Mouse (Mus musculus) limb, embryonic 14.5 days (tissue): Measurements from ENCODE around the gene Atxn1. TPM values are rescaled to one million over a fixed set of nuclear protein-coding genes. Genes with fewer than 3 reads are reported as not detected.

Experiments
- ATAC-seq: fragments of 200-750 bp; cut with Nextera tagmentation; 2 replicates; pipeline ENCODE4 v1.8.0; 2017; ENCODE audit warnings: low read depth, moderate number of reproducible peaks, moderate TSS enrichment; ENCODE audit not compliant: low FRiP score
- DNase-seq: peaks from one replicate; pipeline ENCODE4 v3.0.0-alpha.2; 2015; ENCODE audit warnings: low spot score
- H3K27ac ChIP-seq: fragments of 300-500 bp; sonication (generic); replicated peaks from 2 replicates; pipeline ENCODE4 v1.5.1; 2014; ENCODE audit warnings: low read depth, mild to moderate bottlenecking, low read length, moderate library complexity, mixed read lengths
- H3K27me3 ChIP-seq: fragments of 300-500 bp; sonication (generic); 2 replicates; pipeline ENCODE4 v1.6.1; 2014; ENCODE audit warnings: low read length, mixed read lengths; ENCODE audit not compliant: control insufficient read depth, insufficient read depth
- H3K36me3 ChIP-seq: fragments of 300-500 bp; sonication (generic); 2 replicates; pipeline ENCODE4 v1.6.1; 2014; ENCODE audit warnings: mild to moderate bottlenecking, low read length, moderate library complexity, mixed read lengths; ENCODE audit not compliant: control insufficient read depth, insufficient read depth
- H3K4me1 ChIP-seq: fragments of 300-500 bp; sonication (generic); 2 replicates; pipeline ENCODE4 v1.6.1; 2014; ENCODE audit warnings: antibody characterized with exemption, low read length, mixed read lengths; ENCODE audit not compliant: control insufficient read depth, insufficient read depth
- H3K4me2 ChIP-seq: fragments of 300-500 bp; sonication (generic); replicated peaks from 2 replicates; pipeline ENCODE4 v1.6.1; 2014; ENCODE audit warnings: low read depth, mild to moderate bottlenecking, low read length, moderate library complexity; ENCODE audit not compliant: severe bottlenecking
- H3K4me3 ChIP-seq: fragments of 300-500 bp; sonication (generic); replicated peaks from 2 replicates; pipeline ENCODE4 v1.5.1; 2014; ENCODE audit warnings: low read length
- H3K9ac ChIP-seq: fragments of 300-500 bp; sonication (generic); 2 replicates; pipeline ENCODE4 v1.6.1; 2014; ENCODE audit warnings: mild to moderate bottlenecking, low read depth, low read length, moderate library complexity; ENCODE audit not compliant: severe bottlenecking
- H3K9me3 ChIP-seq: fragments of 300-500 bp; sonication (generic); 2 replicates; pipeline ENCODE4 v1.6.1; 2016; ENCODE audit warnings: low read length; ENCODE audit not compliant: control insufficient read depth
- POLR2A ChIP-seq: fragments of 200-500 bp; IDR thresholded peaks from 2 replicates; pipeline ENCODE4 v1.8.0; 2012; ENCODE audit warnings: inconsistent platforms, mild to moderate bottlenecking, moderate library complexity, borderline replicate concordance; ENCODE audit not compliant: insufficient read depth, insufficient read length; ENCODE audit errors: extremely low read depth
- WGBS: fragments of 180-500 bp; shearing (Covaris S2); extraction: QIAGEN DNeasy Blood & Tissue Kit; methylation state at CpG from one replicate; pipeline ENCODE4 v1.1.7; 2014; 5-methylcytosine and 5-hydroxymethylcytosine counted together
- polyA plus RNA-seq, 2 experiments: library from polyadenylated mRNA; depleted of rRNA in 1 of 2; stranded (reverse) in 1 of 2; unstranded in 1 of 2; fragments of >200 nt; fragmentation: Nextera tagmentation in 1 of 2; extraction: Ambion mirVana in 1 of 2; gene quantifications; 2 replicates each; pipeline versions ENCODE4 v1.2.1 to v1.2.3; 2012 to 2014

The Atxn1 gene
- polyA plus RNA-seq, 2 experiments = 3.3 to 5.3 TPM

DNA sequence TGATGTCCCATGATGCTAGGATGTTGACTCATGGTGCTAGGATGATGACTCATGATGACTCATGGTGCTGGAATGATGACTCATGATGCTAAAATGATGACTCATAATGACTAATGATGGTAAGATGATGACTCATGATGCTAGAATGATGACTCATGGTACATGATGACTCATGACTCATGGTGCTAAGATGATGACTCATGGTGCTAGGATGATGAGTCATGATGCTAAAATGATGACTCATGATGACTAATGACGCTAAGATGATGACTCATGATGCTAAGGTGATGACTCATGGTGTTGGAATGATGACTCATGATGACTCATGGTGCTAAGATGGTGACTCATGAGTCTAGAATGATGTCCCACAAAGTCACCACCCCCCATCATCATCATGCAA, 341.0 kb downstream of the Atxn1 start:
- no peak overlapping the region for H3K4me2 ChIP-seq
- peaks cover 5% of the 10 kb centered on the region for H3K4me1 ChIP-seq
- ATAC-seq (no peak), DNase-seq (no peak)
- no peak for TF ChIP-seq POLR2A
- H3K9ac ChIP-seq = no peak overlapping the region
- H3K4me3 ChIP-seq = no peak overlapping the region
- no peaks in the 10 kb centered on the region for H3K36me3 ChIP-seq
- no peaks in the 10 kb centered on the region for H3K27me3 ChIP-seq
- no peak overlapping the region for H3K27ac ChIP-seq
- 68% methylated on average over 1 of the region's 1 CpGs for WGBS
- no peaks in the 10 kb centered on the region for H3K9me3 ChIP-seq

DNA sequence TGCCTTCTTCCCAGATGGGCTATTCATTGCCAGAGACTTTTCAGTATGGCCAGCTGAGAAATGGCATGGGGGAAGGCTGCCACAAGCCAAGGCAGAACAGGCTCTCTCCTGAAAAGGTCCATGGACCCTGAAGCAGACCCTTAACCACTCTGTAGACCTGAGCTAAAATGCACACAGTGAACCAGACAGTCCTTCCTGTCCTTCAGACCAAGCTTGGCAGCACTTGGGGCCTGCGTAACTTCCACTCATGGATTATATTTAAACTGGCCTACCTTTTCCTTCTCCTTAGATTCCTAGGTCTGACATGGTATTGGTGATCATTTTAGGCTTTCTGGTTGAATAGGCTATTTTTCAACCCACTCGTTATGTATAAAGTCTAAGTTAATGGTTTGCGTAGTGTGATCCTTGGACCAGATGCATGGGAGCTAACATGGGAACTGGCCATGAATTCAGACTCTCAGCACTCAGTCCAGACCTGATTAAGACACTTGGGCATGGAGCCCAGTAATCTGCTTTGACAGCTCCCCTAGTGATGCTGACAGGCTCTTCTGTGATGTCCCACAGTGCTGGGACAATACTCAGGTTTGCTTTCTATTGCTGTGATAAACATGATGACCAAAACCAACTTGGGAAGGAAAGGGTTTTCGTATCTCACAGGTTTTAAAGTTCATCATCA, 341.8 kb downstream of the Atxn1 start:
- no peak for DNase-seq
- H3K4me2 ChIP-seq = no peak overlapping the region
- no peak overlapping the region for H3K4me3 ChIP-seq
- no peak for ATAC-seq
- H3K9ac ChIP-seq = no peak overlapping the region
- 95% methylated on average over 4 of the region's 4 CpGs for WGBS
- no peaks in the 10 kb centered on the region for H3K27me3 ChIP-seq
- H3K27ac ChIP-seq = no peak overlapping the region
- no peaks in the 10 kb centered on the region for H3K36me3 ChIP-seq
- TF ChIP-seq POLR2A = no peak
- H3K4me1 ChIP-seq = peaks cover 5% of the 10 kb centered on the region
- no peaks in the 10 kb centered on the region for H3K9me3 ChIP-seq

DNA sequence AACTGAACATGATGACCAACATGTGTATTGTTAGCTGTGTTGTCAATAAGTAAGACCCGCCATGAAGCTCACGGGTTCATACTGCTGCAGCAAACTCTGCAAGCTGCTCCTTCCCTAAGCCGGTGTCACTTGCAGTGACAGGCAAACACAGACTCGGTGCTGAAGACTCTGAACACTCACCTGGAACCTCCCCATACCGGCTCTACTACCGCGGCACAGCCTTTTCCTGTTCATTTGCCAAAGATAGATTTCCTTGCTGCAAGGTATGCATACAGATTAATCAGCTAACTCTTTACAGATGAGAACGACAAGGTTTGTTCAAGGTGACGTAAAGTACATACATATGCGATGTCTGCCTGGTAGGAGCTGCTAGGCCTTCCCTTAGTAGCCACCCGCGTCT, 344.1 kb downstream of the Atxn1 start:
- DNase-seq (no peak), ATAC-seq (no peak)
- Histone ChIP-seq H3K4me1 (no peaks in the 10 kb centered on the region), H3K27me3 (no peaks in the 10 kb centered on the region), H3K9ac (no peak overlapping the region), H3K9me3 (no peaks in the 10 kb centered on the region), H3K4me2 (no peak overlapping the region), H3K36me3 (no peaks in the 10 kb centered on the region), H3K4me3 (no peak overlapping the region), H3K27ac (no peak overlapping the region)
- 83% methylated on average over 12 of the region's 12 CpGs for WGBS
- TF ChIP-seq POLR2A = no peak

DNA sequence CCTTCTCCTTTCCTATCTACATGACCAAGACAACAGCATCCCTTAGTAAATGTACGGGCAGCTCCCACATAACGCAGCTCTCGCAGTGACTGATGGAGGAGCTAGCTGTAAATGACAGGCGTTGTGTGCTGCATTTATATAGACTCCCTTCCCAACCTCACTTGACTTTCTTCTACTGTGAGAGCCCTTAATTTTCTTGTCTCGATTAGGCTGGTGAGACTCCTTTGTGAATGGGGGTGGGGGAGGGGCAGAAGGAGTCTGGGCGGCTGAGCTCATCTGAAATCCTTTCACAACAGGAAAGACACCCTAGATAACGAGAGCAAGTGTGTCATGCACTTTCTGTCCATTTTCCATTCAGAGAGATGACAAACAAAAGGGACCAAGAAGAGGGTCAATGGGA, 344.5 kb downstream of the Atxn1 start:
- Histone ChIP-seq H3K4me2 (no peak overlapping the region), H3K9ac (no peak overlapping the region), H3K9me3 (no peaks in the 10 kb centered on the region), H3K27ac (no peak overlapping the region), H3K36me3 (no peaks in the 10 kb centered on the region), H3K27me3 (no peaks in the 10 kb centered on the region), H3K4me1 (no peaks in the 10 kb centered on the region), H3K4me3 (no peak overlapping the region)
- 74% methylated on average over 7 of the region's 7 CpGs for WGBS
- TF ChIP-seq POLR2A = no peak
- DNase-seq (no peak), ATAC-seq (no peak)

DNA sequence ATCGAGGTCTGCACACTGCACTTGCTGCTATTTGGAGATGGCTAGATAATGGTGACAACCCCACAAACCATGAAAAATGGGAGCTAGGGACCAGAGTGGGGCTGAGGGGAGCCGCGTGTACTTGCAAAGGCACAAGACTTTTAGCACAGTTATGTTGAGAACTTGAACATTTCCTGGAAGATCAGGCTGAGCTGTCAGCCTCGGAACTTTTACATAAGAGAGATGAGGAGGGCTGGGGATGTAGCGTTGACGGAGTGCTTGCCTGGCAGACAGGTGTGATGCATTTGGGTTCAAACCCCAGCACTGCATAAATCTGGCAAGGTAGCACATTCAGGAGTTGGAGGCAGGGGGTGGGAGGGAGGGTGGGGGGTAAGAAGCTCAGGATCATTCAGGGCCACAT, 346.8 kb downstream of the Atxn1 start:
- Histone ChIP-seq H3K27ac (no peak overlapping the region), H3K27me3 (no peaks in the 10 kb centered on the region), H3K9ac (no peak overlapping the region), H3K36me3 (no peaks in the 10 kb centered on the region), H3K4me3 (no peak overlapping the region), H3K9me3 (no peaks in the 10 kb centered on the region), H3K4me2 (no peak overlapping the region), H3K4me1 (no peaks in the 10 kb centered on the region)
- no peak for ATAC-seq
- no peak for TF ChIP-seq POLR2A
- DNase-seq = no peak
- WGBS = 80% methylated on average over 6 of the region's 6 CpGs
